Mouse (Mus musculus): ENCODE data around the gene Gdf5.

The Gdf5 gene

GRCm38 (mm10) chr2:155945124-155945523 lies at the start of gene Gdf5:
Gene Gdf5 (minus strand): TSS chr2:155945367.
- ATAC-seq (ENCODE audit: insufficient number of reproducible peaks, low FRiP score, low TSS enrichment) = no peak

GRCm38 (mm10) chr2:155991863-155992321 lies 46.7 kb upstream of the Gdf5 start:
- peak; percentile 86 for ATAC-seq (ENCODE audit: insufficient number of reproducible peaks, low FRiP score, low TSS enrichment)

DNA sequence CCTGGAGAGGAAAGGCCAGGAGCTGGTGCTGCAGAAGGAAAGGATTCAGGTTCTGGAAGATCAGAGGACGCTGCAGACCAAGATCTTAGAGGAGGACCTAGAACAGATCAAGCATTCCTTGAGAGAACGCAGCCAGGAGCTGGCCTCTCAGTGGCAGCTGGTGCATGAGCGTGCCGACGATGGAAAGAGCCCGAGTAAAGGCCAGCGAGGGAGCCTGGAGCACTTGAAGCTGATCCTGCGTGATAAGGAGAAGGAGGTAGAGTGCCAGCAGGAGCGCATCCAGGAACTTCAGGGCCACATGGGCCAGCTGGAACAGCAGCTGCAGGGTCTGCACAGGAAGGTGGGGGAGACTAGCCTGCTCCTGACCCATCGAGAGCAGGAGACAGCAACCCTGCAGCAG lies 46.0 kb upstream of the Gdf5 start:
- ATAC-seq (ENCODE audit: insufficient number of reproducible peaks, low FRiP score, low TSS enrichment) = no peak

- ATAC-seq (ENCODE audit: insufficient number of reproducible peaks, low FRiP score, low TSS enrichment) = no peak
Measured at GRCm38 (mm10) chr2:155989085-155989484, 43.9 kb upstream of the Gdf5 start.

DNA sequence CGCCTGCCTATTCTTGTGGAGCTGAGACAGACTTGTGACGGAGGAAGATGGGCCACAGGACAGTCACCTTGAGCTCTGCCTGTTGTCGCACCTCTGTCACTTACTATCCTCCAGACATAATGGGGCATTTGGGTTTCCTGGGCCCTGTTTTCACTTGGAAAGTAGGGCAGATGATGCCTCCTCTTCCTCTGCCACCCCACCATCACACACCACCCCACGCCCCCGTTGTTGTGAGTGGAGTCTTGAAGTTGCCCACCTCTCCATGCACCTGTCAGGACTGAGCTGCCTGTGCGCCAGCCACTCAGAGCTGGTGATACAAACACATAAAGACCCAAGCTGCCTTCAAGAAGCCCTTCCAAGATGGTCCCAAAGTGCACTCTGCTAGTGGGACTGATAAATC lies 42.0 kb upstream of the Gdf5 start:
- no peak for ATAC-seq (ENCODE audit: insufficient number of reproducible peaks, low FRiP score, low TSS enrichment)

DNA sequence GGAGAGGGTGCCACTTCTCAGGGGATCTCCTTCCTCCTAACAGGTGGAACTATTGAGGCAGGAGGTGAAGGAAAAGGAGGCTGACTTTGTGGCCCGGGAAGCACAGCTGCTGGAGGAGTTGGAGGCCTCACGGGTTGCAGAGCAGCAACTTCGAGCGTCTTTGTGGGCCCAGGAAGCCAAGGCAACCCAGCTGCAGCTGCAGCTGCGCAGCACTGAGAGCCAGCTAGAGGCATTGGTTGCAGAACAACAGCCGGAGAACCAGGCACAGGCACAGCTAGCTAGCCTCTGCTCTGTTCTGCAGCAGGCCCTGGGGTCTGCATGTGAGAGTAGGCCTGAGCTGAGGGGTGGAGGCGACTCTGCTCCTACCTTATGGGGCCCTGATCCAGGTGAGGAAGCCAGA lies 40.6 kb upstream of the Gdf5 start:
- no peak for ATAC-seq (ENCODE audit: insufficient number of reproducible peaks, low FRiP score, low TSS enrichment)

- ATAC-seq (ENCODE audit: insufficient number of reproducible peaks, low FRiP score, low TSS enrichment) = no peak
Measured at GRCm38 (mm10) chr2:155979328-155979991, 34.3 kb upstream of the Gdf5 start.

DNA sequence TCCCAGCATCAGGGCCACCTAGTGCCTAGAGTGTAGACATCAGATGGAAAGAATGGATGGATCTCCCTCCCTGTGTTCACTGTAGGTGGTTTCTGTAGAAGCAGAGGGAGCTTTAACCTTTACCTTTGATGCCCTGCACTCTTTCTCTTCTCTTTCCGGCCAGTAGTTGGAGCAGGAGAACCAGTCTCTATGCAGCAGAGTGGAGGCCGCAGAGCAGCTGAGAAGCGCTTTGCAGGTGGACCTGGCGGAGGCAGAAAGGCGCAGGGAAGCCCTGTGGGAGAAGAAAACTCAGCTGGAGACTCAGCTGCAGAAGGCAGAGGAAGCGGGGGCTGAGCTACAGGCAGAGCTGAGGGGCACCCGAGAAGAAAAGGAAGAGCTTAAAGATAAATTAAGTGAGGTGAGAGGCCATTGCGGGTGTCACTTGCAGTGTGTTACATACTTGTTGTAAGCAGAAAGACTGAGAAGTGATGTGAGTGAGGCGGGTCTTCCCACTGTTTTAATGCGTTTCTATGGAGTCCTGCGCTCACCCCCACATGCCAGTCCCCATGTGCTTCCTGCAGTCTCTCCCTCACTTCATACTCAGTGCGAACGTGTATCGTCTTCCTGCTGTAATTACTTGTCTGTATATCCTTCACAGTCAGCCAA lies 29.0 kb upstream of the Gdf5 start:
- ATAC-seq (ENCODE audit: insufficient number of reproducible peaks, low FRiP score, low TSS enrichment) = no peak

- no peak for ATAC-seq (ENCODE audit: insufficient number of reproducible peaks, low FRiP score, low TSS enrichment)
Measured at GRCm38 (mm10) chr2:155973348-155973747, 28.2 kb upstream of the Gdf5 start.

- ATAC-seq (ENCODE audit: insufficient number of reproducible peaks, low FRiP score, low TSS enrichment) = no peak
Measured at GRCm38 (mm10) chr2:155962991-155963390, 17.8 kb upstream of the Gdf5 start.

DNA sequence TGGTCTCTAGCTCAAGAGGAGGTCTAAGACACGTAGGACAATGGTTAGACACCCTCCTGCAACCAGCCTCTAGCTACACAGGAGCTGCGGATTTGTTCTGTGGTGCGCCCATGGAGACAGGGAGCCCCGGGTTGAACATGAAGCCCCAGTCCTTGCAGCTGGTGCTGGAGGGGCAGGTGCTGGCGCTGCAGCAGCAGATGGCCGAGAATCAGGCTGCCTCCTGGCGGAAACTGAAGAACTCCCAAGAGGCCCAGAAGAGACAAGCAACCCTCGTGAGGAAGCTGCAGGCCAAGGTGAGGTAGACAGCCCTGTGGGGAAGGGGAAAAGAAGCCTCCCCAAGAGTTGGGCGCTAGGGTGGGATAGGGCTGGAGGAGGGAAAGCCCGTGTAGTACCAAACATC lies 16.7 kb upstream of the Gdf5 start:
- no peak for ATAC-seq (ENCODE audit: insufficient number of reproducible peaks, low FRiP score, low TSS enrichment)

DNA sequence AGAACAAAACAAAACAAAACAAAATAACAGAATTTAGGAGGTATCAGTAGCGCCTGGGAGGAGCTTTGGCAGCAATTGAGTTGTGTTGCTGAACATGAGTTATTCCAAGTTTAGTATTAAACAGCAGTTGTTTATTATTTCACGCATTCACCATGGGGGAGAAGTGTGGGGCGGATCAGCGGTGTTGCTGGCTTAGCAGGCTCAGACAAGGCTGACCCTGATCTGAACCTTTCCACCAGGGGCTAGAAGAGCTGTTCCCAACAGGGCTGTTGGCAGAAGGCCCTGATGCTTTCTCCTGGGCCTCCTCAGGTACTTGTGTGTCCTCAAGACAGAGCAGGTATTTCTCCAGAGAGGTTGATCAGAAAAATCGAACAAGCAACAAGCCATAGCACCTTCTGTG lies 14.8 kb upstream of the Gdf5 start:
- ATAC-seq (ENCODE audit: insufficient number of reproducible peaks, low FRiP score, low TSS enrichment) = no peak

- peak; percentile 96 for ATAC-seq (ENCODE audit: insufficient number of reproducible peaks, low FRiP score, low TSS enrichment)
Measured at GRCm38 (mm10) chr2:155956134-155957059, 11.2 kb upstream of the Gdf5 start, which contains the start of gene Cep250. Gene Cep250 (plus strand): TSS chr2:155956458.

DNA sequence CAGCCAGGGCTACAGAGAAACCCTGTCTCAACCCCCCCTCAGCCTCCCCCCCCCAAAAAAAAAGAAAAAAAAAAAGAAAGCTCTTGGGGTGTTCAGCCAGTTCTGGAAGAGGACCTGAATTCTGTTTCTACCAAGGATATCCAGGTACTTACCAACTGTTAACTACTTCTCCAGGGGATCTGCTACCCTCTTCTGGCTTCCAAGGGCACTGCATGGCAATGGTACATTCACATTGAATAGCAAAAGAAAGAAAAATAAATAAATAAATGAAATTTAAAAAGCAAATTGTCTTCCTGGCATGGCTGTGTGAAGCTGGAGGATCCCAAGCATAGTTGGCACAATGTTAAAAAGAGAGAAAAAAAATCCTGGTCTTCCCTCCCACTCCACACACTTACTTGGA lies 6.8 kb upstream of the Gdf5 start:
- ATAC-seq (ENCODE audit: insufficient number of reproducible peaks, low FRiP score, low TSS enrichment) = no peak

DNA sequence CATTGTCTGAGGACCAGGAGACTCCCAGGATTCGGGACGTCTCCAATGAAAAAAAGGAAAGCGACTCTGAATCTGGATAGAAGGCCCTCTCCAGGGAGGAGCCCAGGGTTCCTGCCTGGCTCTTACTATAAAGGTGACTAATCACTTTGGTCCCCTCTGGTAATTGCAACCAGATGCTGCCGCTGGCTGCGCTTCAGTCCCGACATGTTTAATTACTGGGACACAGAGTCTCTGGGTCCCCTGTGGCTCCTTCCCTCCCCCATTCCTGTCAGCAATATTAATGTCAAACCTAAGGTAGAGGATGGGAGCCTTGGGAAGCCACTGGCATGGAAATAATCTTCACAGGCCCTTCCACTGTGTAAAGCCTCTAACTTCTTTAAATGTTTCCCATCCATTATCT lies 4.2 kb upstream of the Gdf5 start:
- no peak for ATAC-seq (ENCODE audit: insufficient number of reproducible peaks, low FRiP score, low TSS enrichment)

GRCm38 (mm10) chr2:155947390-155948002 lies 2.3 kb upstream of the Gdf5 start:
- no peak for ATAC-seq (ENCODE audit: insufficient number of reproducible peaks, low FRiP score, low TSS enrichment)

GRCm38 (mm10) chr2:155946499-155946898 lies 1.3 kb upstream of the Gdf5 start:
- ATAC-seq (ENCODE audit: insufficient number of reproducible peaks, low FRiP score, low TSS enrichment) = no peak

DNA sequence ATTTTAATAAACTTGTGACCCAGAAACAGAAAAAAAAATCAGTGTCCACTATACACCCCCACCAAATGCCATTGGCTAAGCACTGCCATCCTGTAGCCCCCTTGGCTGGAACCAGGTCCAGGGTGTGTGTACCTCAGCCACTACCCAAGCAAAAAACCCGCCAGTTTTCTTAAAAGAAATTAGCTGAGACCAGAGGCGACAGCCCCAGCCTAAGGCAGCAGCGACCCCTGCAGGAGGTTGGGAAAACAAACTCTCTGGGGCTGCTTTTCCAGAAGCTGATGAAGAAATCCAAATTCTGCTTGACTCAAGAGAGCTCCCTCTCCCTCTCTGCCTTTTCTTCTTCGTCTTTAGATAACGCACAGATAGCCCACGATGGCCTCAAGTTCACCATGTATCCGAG lies 902 bp upstream of the Gdf5 start:
- ATAC-seq (ENCODE audit: insufficient number of reproducible peaks, low FRiP score, low TSS enrichment) = no peak

DNA sequence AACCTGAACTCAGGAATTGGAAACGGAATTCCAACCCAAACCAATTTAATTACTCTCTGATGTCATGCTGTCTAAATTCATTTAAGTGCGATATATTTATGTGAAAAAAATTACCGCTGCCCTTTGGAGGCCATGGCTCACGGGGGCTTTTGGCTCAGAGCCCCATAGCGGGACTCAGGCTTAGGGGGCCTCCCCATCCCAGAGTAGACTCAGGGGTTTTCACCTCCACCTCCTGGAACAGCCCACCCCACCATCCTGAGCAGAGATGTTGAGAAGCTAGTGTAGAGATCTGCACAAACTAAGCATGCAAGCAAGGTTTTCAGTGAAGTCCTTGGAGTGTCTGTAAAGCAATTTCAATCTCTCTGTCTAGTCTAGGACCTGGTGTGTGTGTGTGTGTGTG lies 413 bp upstream of the Gdf5 start:
- no peak for ATAC-seq (ENCODE audit: insufficient number of reproducible peaks, low FRiP score, low TSS enrichment)

DNA sequence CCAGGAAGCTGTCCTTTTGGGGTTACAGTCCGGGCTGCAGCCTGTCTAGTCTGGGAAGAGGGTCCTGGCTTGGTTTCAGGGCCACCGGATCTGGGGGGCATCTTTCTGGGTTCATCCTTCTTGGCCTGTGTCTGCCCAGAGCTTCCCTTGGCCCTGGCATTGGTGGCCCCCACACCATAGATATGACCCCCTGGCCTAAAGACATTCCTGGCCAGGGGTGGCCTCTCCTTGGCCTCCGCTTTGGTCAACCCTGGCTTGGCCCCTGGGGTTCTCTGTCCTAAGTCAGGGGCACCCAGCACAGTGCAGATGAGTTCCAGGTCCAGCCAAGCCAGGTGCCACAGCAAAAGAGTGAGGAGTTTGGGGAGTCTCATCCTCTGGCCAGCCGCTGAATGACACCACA lies 482 bp downstream of the Gdf5 start:
- ATAC-seq (ENCODE audit: insufficient number of reproducible peaks, low FRiP score, low TSS enrichment) = no peak

- ATAC-seq (ENCODE audit: insufficient number of reproducible peaks, low FRiP score, low TSS enrichment) = no peak
Measured at GRCm38 (mm10) chr2:155943463-155943862, 1.7 kb downstream of the Gdf5 start.
